Mouse (Mus musculus) cerebellum, adult 2 months (tissue): ENCODE measurements at regions not wholly inside any gene's neighbourhood (a gene's known extent, or its start where the extent isn't known, plus 50 kb on each side); places are given as distances from the start of the nearest gene placed in this dataset.

Experiments
- DNase-seq, 2 experiments: peaks; one replicate each; pipeline ENCODE4 v3.0.0; 2021
- H3K27ac ChIP-seq: fragments of 200-500 bp; 2 replicates; pipeline ENCODE4 v1.5.1; 2012; ENCODE audit warnings: low read length, control low read depth, inconsistent platforms; ENCODE audit not compliant: insufficient read depth
- H3K27me3 ChIP-seq: fragments of 200-500 bp; 2 replicates; pipeline ENCODE4 v1.6.1; 2012; ENCODE audit warnings: inconsistent platforms, mild to moderate bottlenecking, low read length, moderate library complexity; ENCODE audit not compliant: control insufficient read depth, insufficient read depth
- H3K4me1 ChIP-seq: fragments of 200-500 bp; 2 replicates; pipeline ENCODE4 v1.6.1; 2011; ENCODE audit warnings: low read length; ENCODE audit not compliant: control insufficient read depth, insufficient read depth
- H3K4me3 ChIP-seq: fragments of 200-500 bp; replicated peaks from 2 replicates; pipeline ENCODE3; 2011; ENCODE audit warnings: mild to moderate bottlenecking, low read depth, low read length, control low read depth; ENCODE audit not compliant: insufficient read depth
- CTCF ChIP-seq: fragments of 200-500 bp; IDR thresholded peaks from 2 replicates; pipeline ENCODE4 v1.5.1; 2011; ENCODE audit warnings: low read depth, mild to moderate bottlenecking, control low read depth, low read length, moderate library complexity, borderline replicate concordance; ENCODE audit not compliant: insufficient read depth
- POLR2A ChIP-seq: fragments of 200-500 bp; IDR thresholded peaks from 2 replicates; pipeline ENCODE4 v1.6.1; 2011; ENCODE audit warnings: low read length, control low read depth, borderline replicate concordance; ENCODE audit not compliant: insufficient read depth
- WGBS: fragments of 180-500 bp; shearing (Covaris S2); methylation state at CpG from one replicate; pipeline ENCODE4 v1.1.7; 2018; 5-methylcytosine and 5-hydroxymethylcytosine counted together

DNA sequence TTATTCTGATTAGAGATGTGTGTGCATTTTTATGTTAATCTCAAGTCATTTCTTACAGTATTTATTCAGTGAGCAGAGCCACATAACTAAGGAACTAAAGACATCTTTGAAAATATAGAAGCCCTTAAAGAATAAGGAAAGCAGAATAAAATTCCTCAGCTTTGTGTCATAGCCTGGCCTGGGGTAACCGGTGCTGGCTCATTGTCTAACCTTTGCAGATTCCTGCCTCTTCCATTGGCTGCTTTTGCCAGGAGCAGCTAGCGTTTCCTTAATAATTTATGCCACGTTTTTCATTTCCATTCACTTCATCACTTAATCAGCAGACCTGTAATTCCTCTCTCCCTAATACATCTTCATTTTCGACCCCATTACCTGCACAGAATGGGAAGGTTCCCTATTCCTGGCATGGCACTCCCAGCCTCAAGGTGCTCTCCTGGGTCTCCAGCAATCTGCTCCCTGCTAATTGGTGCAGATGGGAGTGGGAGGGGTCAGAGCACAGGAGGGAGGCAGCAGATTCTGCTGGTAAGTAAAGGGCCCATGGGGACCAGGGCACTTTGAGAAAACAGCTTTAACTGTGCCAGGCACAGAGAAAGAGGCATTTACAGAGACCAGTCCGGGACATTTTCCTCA is 413.1 kb downstream of the Stim2 start:
- Histone ChIP-seq H3K4me3 (no peak overlapping the region), H3K27me3 (no peaks in the 10 kb centered on the region), H3K4me1 (no peaks in the 10 kb centered on the region), H3K27ac (no peak overlapping the region)
- peak in 1 of 2 experiments; percentile 0 for DNase-seq
- TF ChIP-seq CTCF = no peak
- no peak for TF ChIP-seq POLR2A
- WGBS = 45% methylated on average over 5 of the region's 5 CpGs

DNA sequence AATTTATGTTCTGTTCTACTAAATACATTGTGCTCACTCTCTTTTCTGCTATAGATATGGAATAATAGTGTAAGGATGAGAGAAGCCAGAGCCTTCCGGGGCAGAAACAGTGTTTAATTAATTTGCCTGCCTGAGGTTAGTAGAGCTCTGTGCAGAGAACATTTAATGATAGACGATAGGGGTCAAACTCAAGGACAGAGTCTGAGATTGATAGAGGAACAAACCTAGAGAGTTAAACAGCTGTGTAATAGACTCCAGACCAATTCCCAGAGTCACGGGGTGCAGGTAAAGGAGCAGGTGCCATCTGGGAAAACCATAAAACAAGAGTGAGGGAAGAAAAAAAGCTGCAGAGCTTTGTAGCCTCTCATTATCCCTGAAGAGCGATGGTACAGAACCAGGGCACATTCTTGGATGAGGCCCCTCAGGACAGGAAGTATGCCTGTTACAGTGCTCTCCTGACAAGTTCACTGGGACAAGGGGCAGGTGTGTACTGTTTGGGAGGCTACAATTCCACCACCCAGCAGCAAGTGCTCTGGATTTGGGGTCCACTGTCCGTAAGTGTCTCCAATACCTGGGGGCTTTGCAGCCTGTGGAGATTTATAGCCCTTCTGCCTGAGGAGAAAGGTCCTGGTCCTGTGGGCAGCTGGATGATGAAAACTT is 421.6 kb downstream of the Stim2 start:
- Histone ChIP-seq H3K4me3 (no peak overlapping the region), H3K27ac (no peak overlapping the region), H3K27me3 (no peaks in the 10 kb centered on the region), H3K4me1 (no peaks in the 10 kb centered on the region)
- DNase-seq = no peak
- WGBS = 85% methylated on average over 5 of the region's 5 CpGs
- TF ChIP-seq POLR2A = no peak
- TF ChIP-seq CTCF = no peak

DNA sequence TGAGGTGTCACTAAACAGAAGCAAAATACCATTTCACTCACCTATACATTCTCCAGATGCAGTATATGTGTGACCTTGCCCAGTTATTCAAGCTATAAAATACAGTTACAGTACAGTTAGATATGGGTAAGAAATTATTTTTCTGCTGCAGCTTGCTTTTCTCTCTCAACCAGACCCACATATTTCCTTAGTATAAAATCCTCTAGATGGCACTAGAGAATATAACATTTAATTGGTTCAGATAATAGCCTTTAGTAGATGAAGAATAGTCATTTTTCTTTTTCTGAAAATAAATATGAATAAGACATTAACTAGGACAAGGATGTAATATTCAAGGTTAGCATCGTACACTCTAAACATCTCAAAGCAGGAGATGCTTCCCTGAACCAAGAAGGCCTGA is 441.0 kb downstream of the Stim2 start:
- Histone ChIP-seq H3K27me3 (no peaks in the 10 kb centered on the region), H3K27ac (no peak overlapping the region), H3K4me1 (no peaks in the 10 kb centered on the region), H3K4me3 (no peak overlapping the region)
- 74% methylated on average over 1 of the region's 1 CpGs for WGBS
- no peak for DNase-seq
- TF ChIP-seq CTCF (no peak), POLR2A (no peak)

DNA sequence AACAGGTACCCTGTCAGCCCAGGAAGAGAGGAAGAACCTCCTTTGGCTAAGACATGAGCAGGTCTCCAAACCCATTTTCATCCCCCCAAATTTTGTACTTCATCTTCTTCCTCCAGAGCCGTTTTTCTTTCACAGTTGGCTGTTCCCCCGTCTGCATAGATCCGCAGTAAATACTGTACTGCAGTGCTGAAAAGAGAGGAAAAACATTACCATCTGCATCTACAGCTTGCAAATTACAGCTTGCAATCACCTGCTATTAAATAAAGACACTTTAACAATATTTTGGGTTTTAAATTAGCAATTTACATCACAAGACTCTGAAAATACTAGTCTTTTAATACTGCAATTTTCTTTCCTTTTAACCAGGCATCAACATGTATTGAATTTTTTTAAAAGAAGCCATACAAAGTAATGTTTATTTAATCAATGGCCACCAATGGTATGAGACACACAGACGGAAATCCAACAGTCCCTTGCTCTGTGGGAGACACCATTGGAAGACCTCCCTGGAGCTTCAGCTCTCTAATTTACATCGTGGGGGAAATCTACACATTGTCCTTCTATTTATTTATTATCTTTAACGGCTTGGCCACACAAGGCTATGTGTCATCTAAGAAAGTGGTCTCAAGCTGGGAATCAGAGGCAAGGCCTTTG is 442.6 kb downstream of the Stim2 start:
- no peak overlapping the region for H3K4me3 ChIP-seq
- TF ChIP-seq POLR2A (no peak), CTCF (no peak)
- WGBS = 35% methylated on average over 6 of the region's 6 CpGs
- H3K27ac ChIP-seq = no peak overlapping the region
- DNase-seq = no peak
- no peaks in the 10 kb centered on the region for H3K27me3 ChIP-seq
- H3K4me1 ChIP-seq = no peaks in the 10 kb centered on the region

DNA sequence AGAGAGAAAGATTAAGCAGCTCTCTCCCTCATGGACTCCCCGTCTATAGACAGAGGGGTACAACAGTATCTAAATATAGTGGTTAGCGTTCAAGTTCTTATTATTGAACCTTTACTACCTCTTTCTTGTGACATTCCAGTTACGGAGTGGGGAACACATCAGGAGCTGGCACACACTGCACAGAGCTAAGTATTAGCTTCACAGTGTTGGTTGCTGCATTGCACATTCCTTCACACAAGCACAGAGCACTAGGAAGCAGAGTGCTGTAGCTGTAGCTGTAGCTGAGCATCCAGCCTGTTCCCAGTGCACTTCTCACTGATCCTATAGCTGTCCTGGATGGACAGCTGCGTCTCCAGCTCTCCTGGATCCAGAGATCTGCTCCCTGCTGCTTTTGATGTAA is 443.3 kb downstream of the Stim2 start:
- no peaks in the 10 kb centered on the region for H3K4me1 ChIP-seq
- WGBS = 35% methylated on average over 4 of the region's 4 CpGs
- TF ChIP-seq CTCF = no peak
- TF ChIP-seq POLR2A = no peak
- H3K4me3 ChIP-seq = no peak overlapping the region
- H3K27me3 ChIP-seq = no peaks in the 10 kb centered on the region
- H3K27ac ChIP-seq = no peak overlapping the region
- DNase-seq = no peak

DNA sequence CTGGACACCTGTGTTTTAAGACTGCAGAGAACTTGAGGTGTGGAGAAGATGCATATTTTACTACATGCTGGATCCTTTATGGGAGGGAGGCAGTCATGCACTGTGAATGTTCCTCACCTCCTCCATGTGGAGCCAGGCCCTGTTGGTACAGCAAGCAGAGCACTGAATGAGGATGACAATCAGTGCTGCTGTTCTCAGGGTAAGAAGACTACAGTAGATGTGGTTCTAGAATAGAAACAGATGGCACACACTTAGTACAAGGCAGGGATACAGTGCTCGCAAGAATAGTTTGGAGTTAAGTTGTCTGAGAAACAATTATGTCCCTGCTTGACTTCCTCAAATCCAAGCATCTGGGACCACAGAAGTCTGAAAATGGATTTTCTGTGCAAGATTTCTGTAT is 485.6 kb downstream of the Stim2 start:
- Histone ChIP-seq H3K4me1 (no peaks in the 10 kb centered on the region), H3K27me3 (no peaks in the 10 kb centered on the region), H3K4me3 (no peak overlapping the region), H3K27ac (no peak overlapping the region)
- WGBS = 88% methylated on average over 1 of the region's 1 CpGs
- TF ChIP-seq CTCF (no peak), POLR2A (no peak)
- no peak for DNase-seq
